9 mouse cellular contexts compared by ENCODE assay signal in the genomic region with DNA sequence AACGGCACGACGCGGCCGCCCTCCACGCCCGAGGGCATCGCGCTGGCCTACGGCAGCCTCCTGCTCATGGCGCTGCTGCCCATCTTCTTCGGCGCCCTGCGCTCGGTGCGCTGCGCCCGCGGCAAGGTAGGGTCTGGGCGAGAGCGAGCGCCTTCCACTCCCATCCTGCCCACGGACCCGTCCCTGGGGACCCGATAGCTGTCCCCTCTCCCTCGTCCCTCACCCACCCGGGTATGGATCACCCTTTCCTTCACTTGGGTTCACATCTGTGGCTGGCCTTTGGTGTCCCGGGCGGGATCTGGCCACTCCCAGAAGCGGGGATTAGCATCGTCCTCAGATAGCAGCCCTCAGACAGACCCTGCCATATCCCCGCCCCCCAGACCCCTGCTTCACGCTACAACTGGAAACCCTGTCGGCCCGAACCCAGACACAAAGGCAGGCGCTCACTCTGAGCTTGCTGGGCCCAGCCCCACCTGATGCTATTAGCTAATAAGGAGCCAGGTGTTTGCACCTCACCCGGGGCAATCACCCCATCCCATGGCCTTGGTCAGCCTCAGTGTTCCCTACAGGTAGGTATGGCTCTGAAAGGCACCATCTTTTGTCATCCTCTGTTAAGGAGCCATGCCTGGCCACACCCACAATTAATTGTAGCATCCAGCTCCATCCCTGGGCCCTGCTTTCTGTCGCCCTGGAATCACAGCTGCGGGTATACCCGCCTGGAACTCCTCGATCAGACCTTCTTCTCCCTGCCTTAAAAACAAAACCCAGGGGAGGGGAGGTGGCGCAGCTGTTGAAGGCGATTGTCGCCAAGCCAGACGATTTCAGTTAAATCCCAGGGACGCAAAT. TPM values are rescaled to one million over a fixed set of nuclear protein-coding genes. Genes with fewer than 3 reads are reported as not detected.
DNase-seq lines count a peak whose midpoint lies in the region; ATAC-seq and TF ChIP-seq lines count a peak whose summit lies in the region.
"Had no signal": no experiment of that assay in that cellular context is flagged by ENCODE, and none has a peak within 500 bp of the region (broad histone marks: within the 10 kb centered on the region; RNA-seq: fewer than 3 reads in every experiment).

No protein-coding gene starts in this region.

- DNase-seq in layer of hippocampus, postnatal 10 days (ENCODE audit: low spot score in 2 of 2): peak; percentile 34 to 51
- DNase-seq in layer of hippocampus, adult 9-10 months (ENCODE audit: low spot score): no peak
- peak; percentile 66 for DNase-seq in MN1 (ENCODE audit: low spot score)
- DNase-seq in thymus, adult 2 months: peak; percentile 37
- DNase-seq in adrenal gland, postnatal 25 days: no peak

- peaks cover 21% of the 10 kb centered on the region for H3K36me3 ChIP-seq in embryonic facial prominence, embryonic 13.5 days
- H3K36me3 ChIP-seq in hindbrain, embryonic 13.5 days: peaks cover 21% of the 10 kb centered on the region
- H3K36me3 ChIP-seq in thymus, adult 2 months (ENCODE audit: control insufficient read depth, insufficient read depth, low read length): peaks cover 3% of the 10 kb centered on the region; the same call in 1 of the 2 replicates

- H3K27ac ChIP-seq in embryonic facial prominence, embryonic 13.5 days: peak overlapping the region; percentile 99
- H3K27ac ChIP-seq in hindbrain, embryonic 13.5 days: peak overlapping the region; percentile 99
- peak overlapping the region; percentile 96 for H3K27ac ChIP-seq in thymus, adult 2 months (ENCODE audit: control insufficient read depth, insufficient read depth, low read length)

- peak overlapping the region; percentile 98 for H3K4me3 ChIP-seq in embryonic facial prominence, embryonic 13.5 days
- peak overlapping the region; percentile 100 for H3K4me3 ChIP-seq in hindbrain, embryonic 13.5 days
- H3K4me3 ChIP-seq in thymus, adult 2 months (ENCODE audit: control insufficient read depth, insufficient read depth, low read length): peak overlapping the region; percentile 81

- peak overlapping the region; percentile 87 for H3K4me2 ChIP-seq in embryonic facial prominence, embryonic 13.5 days
- peak overlapping the region; percentile 95 for H3K4me2 ChIP-seq in hindbrain, embryonic 13.5 days

- peaks cover 38% of the 10 kb centered on the region for H3K4me1 ChIP-seq in embryonic facial prominence, embryonic 13.5 days
- H3K4me1 ChIP-seq in hindbrain, embryonic 13.5 days (replicated peaks): peaks cover 46% of the 10 kb centered on the region
- H3K4me1 ChIP-seq in thymus, adult 2 months (replicated peaks; ENCODE audit: control insufficient read depth, insufficient read depth, low read length): peaks cover 19% of the 10 kb centered on the region

- H3K9ac ChIP-seq in embryonic facial prominence, embryonic 13.5 days: peak overlapping the region; percentile 97
- H3K9ac ChIP-seq in hindbrain, embryonic 13.5 days: peak overlapping the region; percentile 99

- 0 out of 2 replicates have a peak, but pooled peaks have one; percentile 9 for TF ChIP-seq CTCF in thymus, adult 2 months (IDR thresholded peaks at IDR 0.05; ENCODE audit: borderline replicate concordance, control insufficient read depth, extremely low read depth, insufficient read depth, low read length, poor library complexity)

- TF ChIP-seq POLR2A in thymus, adult 2 months (IDR thresholded peaks at IDR 0.05; ENCODE audit: control insufficient read depth, extremely low read depth, insufficient read depth, low read length, poor library complexity): no peak

- no peaks in the 10 kb centered on the region for H3K9me3 ChIP-seq in embryonic facial prominence, embryonic 13.5 days
- H3K9me3 ChIP-seq in hindbrain, embryonic 13.5 days: no peaks in the 10 kb centered on the region

- ATAC-seq in embryonic facial prominence, embryonic 13.5 days (ENCODE audit: insufficient number of reproducible peaks, insufficient read depth, low FRiP score, low TSS enrichment, low read depth): peak; percentile 71
- ATAC-seq in hindbrain, embryonic 13.5 days (ENCODE audit: low FRiP score): peak; percentile 73
- ATAC-seq in megakaryocyte-erythroid progenitor cell, adult 5-6 weeks (replicated peaks; ENCODE audit: low FRiP score, low TSS enrichment, poor library complexity, severe bottlenecking): 0 out of 2 replicates have a peak, but pooled peaks have one; percentile 13

- no peaks in the 10 kb centered on the region for H3K27me3 ChIP-seq in embryonic facial prominence, embryonic 13.5 days
- H3K27me3 ChIP-seq in hindbrain, embryonic 13.5 days: no peaks in the 10 kb centered on the region
- no peaks in the 10 kb centered on the region for H3K27me3 ChIP-seq in thymus, adult 2 months (ENCODE audit: control insufficient read depth, insufficient read depth, low read length)

- WGBS in embryonic facial prominence, embryonic 13.5 days: under 1% methylated on average over 46 of the region's 46 CpGs
- under 1% methylated on average over 46 of the region's 46 CpGs for WGBS in hindbrain, embryonic 13.5 days
- WGBS in thymus, adult 2 months: 1% methylated on average over 46 of the region's 46 CpGs

RNA-seq across cellular contexts. Expression of a gene that starts 0.6 kb away (rescaled TPM):
- 100 to 1,000 TPM; 109 to 114 TPM for total RNA-seq in layer of hippocampus, postnatal 10 days (2021)
- polyA plus RNA-seq in embryonic facial prominence, embryonic 13.5 days (2015; fragmentation: Nextera tagmentation; extraction: Ambion mirVana): 123 and 125 TPM in 2 replicates
- polyA plus RNA-seq in hindbrain, embryonic 13.5 days (2015; fragmentation: Nextera tagmentation; extraction: Ambion mirVana): 168 and 169 TPM in 2 replicates
- 66.9 and 68.1 TPM in 2 replicates for total RNA-seq in megakaryocyte-erythroid progenitor cell, adult 5-6 weeks (2014; fragmentation: Nextera tagmentation)
- 56.1 and 69.1 TPM in 2 replicates for total RNA-seq in megakaryocyte-erythroid progenitor cell, adult 5-6 weeks (2017)
- polyA plus RNA-seq in thymus, adult 2 months (2012; rRNA removed): 270 and 324 TPM in 2 replicates
- 149 and 153 TPM in 2 replicates for total RNA-seq in adrenal gland, postnatal 25 days (2021)

RNA-seq across cellular contexts. Expression of a gene that starts 17.0 kb away (rescaled TPM):
- total RNA-seq in layer of hippocampus, postnatal 10 days (2021): 10 to 100 TPM; 25.3 to 25.7 TPM
- polyA plus RNA-seq in embryonic facial prominence, embryonic 13.5 days (2015; fragmentation: Nextera tagmentation; extraction: Ambion mirVana): 37.3 and 40.7 TPM in 2 replicates
- polyA plus RNA-seq in hindbrain, embryonic 13.5 days (2015; fragmentation: Nextera tagmentation; extraction: Ambion mirVana): 39.4 and 47.2 TPM in 2 replicates
- 12.5 and 20.3 TPM in 2 replicates for total RNA-seq in megakaryocyte-erythroid progenitor cell, adult 5-6 weeks (2014; fragmentation: Nextera tagmentation)
- 5.8 and 6.2 TPM in 2 replicates for total RNA-seq in megakaryocyte-erythroid progenitor cell, adult 5-6 weeks (2017)
- polyA plus RNA-seq in thymus, adult 2 months (2012; rRNA removed): 4.2 and 4.4 TPM in 2 replicates
- 34.2 and 37.9 TPM in 2 replicates for total RNA-seq in adrenal gland, postnatal 25 days (2021)

RNA-seq across cellular contexts. Expression of a gene that starts 43.1 kb away (rescaled TPM):
- under 1 TPM; 0.91 to 0.96 TPM for total RNA-seq in layer of hippocampus, postnatal 10 days (2021)
- 1.7 and 3.6 TPM in 2 replicates for polyA plus RNA-seq in embryonic facial prominence, embryonic 13.5 days (2015; fragmentation: Nextera tagmentation; extraction: Ambion mirVana)
- 0.30 and 0.57 TPM in 2 replicates for polyA plus RNA-seq in hindbrain, embryonic 13.5 days (2015; fragmentation: Nextera tagmentation; extraction: Ambion mirVana)
- total RNA-seq in megakaryocyte-erythroid progenitor cell, adult 5-6 weeks (2014; fragmentation: Nextera tagmentation): 4.9 TPM in 1 of 2 replicates, not detected in the other
- not detected in 2 replicates for total RNA-seq in megakaryocyte-erythroid progenitor cell, adult 5-6 weeks (2017)
- 2.9 and 3.3 TPM in 2 replicates for polyA plus RNA-seq in thymus, adult 2 months (2012; rRNA removed)
- total RNA-seq in adrenal gland, postnatal 25 days (2021): 8.1 and 9.0 TPM in 2 replicates

RNA-seq across cellular contexts. Expression of a gene that starts 47.0 kb away (rescaled TPM):
- total RNA-seq in layer of hippocampus, postnatal 10 days (2021): not detected
- polyA plus RNA-seq in embryonic facial prominence, embryonic 13.5 days (2015; fragmentation: Nextera tagmentation; extraction: Ambion mirVana): 1.3 TPM in 1 of 2 replicates, not detected in the other
- not detected in 2 replicates for polyA plus RNA-seq in hindbrain, embryonic 13.5 days (2015; fragmentation: Nextera tagmentation; extraction: Ambion mirVana)
- not detected in 2 replicates for total RNA-seq in megakaryocyte-erythroid progenitor cell, adult 5-6 weeks (2014; fragmentation: Nextera tagmentation)
- total RNA-seq in megakaryocyte-erythroid progenitor cell, adult 5-6 weeks (2017): not detected in 2 replicates
- 1.7 and 2.0 TPM in 2 replicates for polyA plus RNA-seq in thymus, adult 2 months (2012; rRNA removed)
- total RNA-seq in adrenal gland, postnatal 25 days (2021): 2.5 TPM in 1 of 2 replicates, not detected in the other
- total RNA-seq: heart, adult 18-20 months had no signal

Comparison
In these comparisons a context has a peak if more than half of its experiments do, and no peak if none do; other contexts are left out.
1. DNase-seq: peak in layer of hippocampus, postnatal 10 days (2 of 2), MN1 (single experiment) and thymus, adult 2 months (single experiment); none in layer of hippocampus, adult 9-10 months (single experiment) and adrenal gland, postnatal 25 days (single experiment).
2. ATAC-seq: peak in every context shown above with its lines; median percentile 73 in hindbrain, embryonic 13.5 days; 71 in embryonic facial prominence, embryonic 13.5 days; 13 in megakaryocyte-erythroid progenitor cell, adult 5-6 weeks.
3. Peak in every context shown above with its lines, with median percentiles within 50 percentile points of each other: H3K27ac ChIP-seq and H3K4me3 ChIP-seq.